Mouse (Mus musculus): ENCODE results near the gene Ucp2. TPM values are rescaled to one million over a fixed set of nuclear protein-coding genes. Genes with fewer than 3 reads are reported as not detected.
"Not testable (repeated sequence)": the region's sequence is repeated elsewhere in the genome, so short reads cannot be mapped to it uniquely, and the experiment has no call there.

Gene Ucp2
- polyA plus RNA-seq, 1 experiment from 2014 or later = 48.4 TPM

DNA sequence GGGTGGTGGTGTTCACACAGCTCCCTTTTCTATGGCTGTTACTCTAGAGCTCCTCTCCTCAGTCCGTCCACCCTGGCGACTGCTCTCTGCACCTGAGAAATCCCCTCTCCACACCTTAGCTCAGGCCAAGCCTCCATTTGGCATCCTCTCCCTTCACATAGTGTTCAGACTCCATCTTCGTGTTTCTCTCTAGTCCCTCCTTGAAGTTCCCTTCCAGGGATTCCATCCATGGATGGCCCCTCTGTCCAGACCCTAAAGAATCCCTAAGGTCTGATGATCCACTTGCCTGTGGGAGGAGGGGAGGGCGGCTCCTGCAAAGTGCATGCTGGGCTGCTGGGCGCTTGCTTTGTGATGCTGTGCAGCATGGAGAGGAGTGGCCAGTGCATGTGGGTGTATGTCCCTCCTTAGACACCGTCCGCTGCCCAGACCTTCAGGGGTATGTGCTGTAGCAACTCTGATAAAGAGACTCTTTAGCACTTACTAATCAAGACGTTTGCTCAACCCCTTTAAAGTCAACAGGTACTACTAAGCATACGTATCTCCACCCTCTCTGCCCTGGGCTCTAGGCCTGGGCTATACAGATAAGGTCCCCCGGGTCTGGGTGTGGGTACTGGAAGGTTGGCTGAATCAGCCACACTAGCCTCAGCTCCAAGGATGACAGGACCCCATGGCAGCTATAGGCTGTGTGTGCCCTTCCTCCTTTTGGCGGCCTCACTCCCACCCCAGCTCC lies 26.2 kb upstream of the Ucp2 start:
- Histone ChIP-seq H3K9ac (replicated peaks) (no peak overlapping the region), H3K27ac (replicated peaks) (no peak overlapping the region), H3K36me3 (peaks cover 21% of the 10 kb centered on the region), H3K27me3 (no peaks in the 10 kb centered on the region), H3K4me1 (no peaks in the 10 kb centered on the region), H3K9me3 (no peaks in the 10 kb centered on the region), H3K4me3 (no peak overlapping the region), H3K4me2 (replicated peaks) (no peak overlapping the region)
- 93% methylated on average over 11 of the region's 11 CpGs for WGBS
- no peak for ATAC-seq (replicated peaks)

DNA sequence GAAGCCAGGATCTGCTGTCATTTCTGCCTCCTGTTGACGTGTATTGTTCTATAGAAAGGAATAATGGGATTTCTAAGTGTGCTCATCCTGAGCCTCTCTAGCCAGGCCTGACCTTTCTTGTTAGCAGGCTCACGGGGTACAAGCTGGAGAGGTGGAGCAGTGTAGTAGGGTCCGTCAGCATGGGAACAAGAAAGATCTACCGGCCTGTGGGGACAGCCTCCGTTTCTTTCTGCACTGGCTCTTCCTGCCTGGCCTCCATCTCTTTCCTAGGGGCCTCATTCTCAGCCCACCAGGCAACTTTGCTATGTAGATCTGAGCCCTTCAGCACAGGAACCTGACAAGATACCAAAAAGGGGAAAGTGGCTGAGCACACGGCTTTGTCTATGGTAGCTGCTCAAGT lies 24.4 kb upstream of the Ucp2 start:
- no peak overlapping the region for H3K4me2 ChIP-seq (replicated peaks)
- 87% methylated on average over 6 of the region's 6 CpGs for WGBS
- H3K9me3 ChIP-seq = no peaks in the 10 kb centered on the region
- H3K4me1 ChIP-seq = no peaks in the 10 kb centered on the region
- peaks cover 18% of the 10 kb centered on the region for H3K36me3 ChIP-seq
- H3K9ac ChIP-seq (replicated peaks) = no peak overlapping the region
- no peak for ATAC-seq (replicated peaks)
- H3K27ac ChIP-seq (replicated peaks) = no peak overlapping the region
- H3K27me3 ChIP-seq = no peaks in the 10 kb centered on the region
- H3K4me3 ChIP-seq = no peak overlapping the region

DNA sequence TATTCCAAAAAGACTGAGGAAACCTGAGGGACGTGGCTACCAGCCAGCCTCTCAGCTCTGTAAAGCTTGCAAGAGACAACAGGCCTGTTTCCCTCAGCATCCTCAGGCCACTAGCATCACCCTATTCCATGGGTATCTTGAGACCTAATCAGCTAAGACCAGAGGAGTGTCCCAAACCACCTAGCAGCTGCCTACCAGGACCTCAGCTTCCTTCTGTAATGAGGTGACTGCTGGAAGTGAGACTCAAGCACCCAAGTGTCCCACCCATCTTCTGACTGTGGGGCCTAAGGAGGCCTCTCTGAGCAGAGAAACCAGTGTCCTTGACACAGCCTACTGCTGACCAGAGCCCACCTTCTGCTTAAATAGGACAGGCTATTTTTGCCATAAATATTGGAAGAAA lies 23.6 kb upstream of the Ucp2 start:
- no peak for ATAC-seq (replicated peaks)
- Histone ChIP-seq H3K4me3 (no peak overlapping the region), H3K4me1 (no peaks in the 10 kb centered on the region), H3K36me3 (peaks cover 14% of the 10 kb centered on the region), H3K9ac (replicated peaks) (no peak overlapping the region), H3K27ac (replicated peaks) (no peak overlapping the region), H3K27me3 (no peaks in the 10 kb centered on the region), H3K4me2 (replicated peaks) (no peak overlapping the region), H3K9me3 (no peaks in the 10 kb centered on the region)
- WGBS = 88% methylated on average over 1 of the region's 1 CpGs

DNA sequence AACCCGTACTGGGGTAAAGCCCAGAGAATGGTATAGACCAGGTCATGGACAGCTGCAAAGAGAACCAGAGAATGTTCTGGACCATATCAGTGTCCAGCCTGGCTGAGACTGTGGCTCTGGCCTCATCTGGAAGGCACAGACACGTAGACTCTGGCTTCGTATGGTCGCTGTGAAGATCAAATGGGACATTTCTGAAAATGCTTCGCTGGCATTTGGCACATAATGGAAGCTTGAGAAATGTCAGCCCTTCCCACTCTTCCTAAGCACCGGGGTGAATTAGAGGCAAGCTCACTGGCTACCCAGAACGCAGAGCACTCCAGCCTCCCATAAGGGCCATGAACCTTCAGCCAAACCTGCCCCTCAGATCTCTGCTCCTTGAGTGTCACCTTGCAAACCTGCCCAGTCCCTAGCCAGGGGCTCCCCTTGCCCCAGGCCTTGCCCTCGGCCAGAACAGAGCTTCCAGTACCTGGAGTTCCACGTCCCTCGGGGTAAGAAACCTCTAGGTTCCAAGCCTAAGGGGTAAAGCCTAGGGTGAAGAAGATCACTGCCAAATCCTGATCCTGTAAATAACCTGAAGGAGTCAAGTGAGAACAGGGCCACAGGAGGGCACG lies 22.2 kb upstream of the Ucp2 start:
- WGBS = 92% methylated on average over 11 of the region's 11 CpGs
- no peak overlapping the region for H3K9ac ChIP-seq (replicated peaks)
- H3K4me3 ChIP-seq = no peak overlapping the region
- no peaks in the 10 kb centered on the region for H3K9me3 ChIP-seq
- no peak overlapping the region for H3K4me2 ChIP-seq (replicated peaks)
- H3K36me3 ChIP-seq = peaks cover 11% of the 10 kb centered on the region
- H3K27me3 ChIP-seq = no peaks in the 10 kb centered on the region
- no peaks in the 10 kb centered on the region for H3K4me1 ChIP-seq
- no peak for ATAC-seq (replicated peaks)
- no peak overlapping the region for H3K27ac ChIP-seq (replicated peaks)

DNA sequence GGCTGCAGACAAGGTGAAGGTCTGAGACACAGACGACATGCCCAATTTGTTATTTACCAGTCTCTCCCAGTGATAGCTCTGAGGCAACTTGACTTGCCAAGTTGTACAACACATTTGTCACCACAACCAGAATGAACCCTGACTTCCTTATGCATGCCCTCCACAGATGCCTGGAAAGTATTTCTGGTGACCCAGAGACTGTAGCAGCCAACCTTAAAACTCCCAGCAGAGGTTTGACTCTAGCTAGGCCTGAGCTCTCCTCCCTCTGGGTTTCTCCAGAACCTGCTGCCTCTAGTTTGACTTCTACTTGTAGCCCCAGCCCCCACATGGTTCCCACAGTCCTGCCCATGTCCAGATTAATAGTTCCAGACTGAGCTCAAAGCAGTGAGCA lies 21.7 kb upstream of the Ucp2 start:
- Histone ChIP-seq H3K36me3 (peaks cover 11% of the 10 kb centered on the region), H3K9ac (replicated peaks) (no peak overlapping the region), H3K27ac (replicated peaks) (no peak overlapping the region), H3K4me3 (no peak overlapping the region), H3K4me1 (no peaks in the 10 kb centered on the region), H3K27me3 (no peaks in the 10 kb centered on the region), H3K4me2 (replicated peaks) (no peak overlapping the region), H3K9me3 (no peaks in the 10 kb centered on the region)
- 100% methylated on average over 1 of the region's 1 CpGs for WGBS
- no peak for ATAC-seq (replicated peaks)

DNA sequence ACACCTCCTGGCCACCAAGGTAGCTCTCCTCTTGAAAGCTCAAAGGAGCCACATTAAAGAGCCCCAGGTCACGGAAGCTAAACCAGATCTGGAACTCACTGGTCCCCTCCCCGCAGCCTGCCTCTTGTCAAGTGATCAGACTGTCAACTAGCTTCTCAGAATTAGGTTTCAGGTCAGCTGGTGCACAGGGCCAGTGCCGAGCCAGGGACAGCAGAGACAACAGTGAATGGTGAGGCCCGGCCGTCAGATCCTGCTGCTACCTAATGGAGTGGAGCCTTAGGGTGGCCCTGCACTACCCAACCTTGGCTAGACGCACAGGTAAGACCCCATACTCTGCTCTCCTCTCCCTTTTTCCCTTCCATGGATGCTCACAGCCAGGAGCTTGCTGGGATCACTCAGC lies 20.4 kb upstream of the Ucp2 start, which contains the start of gene Ucp3:
Gene Ucp3, plus strand, starts transcription at position 214 of the 400 bp plus-strand sequence.
- Histone ChIP-seq H3K4me1 (no peaks in the 10 kb centered on the region), H3K27ac (replicated peaks) (no peak within 1 kb of the TSS), H3K4me2 (replicated peaks) (no peak within 1 kb of the TSS), H3K9ac (replicated peaks) (no peak within 1 kb of the TSS), H3K4me3 (no peak within 1 kb of the TSS), H3K36me3 (peaks cover 9% of the 10 kb centered on the region), H3K27me3 (no peaks in the 10 kb centered on the region), H3K9me3 (no peaks in the 10 kb centered on the region)
- WGBS = 88% methylated on average over 6 of the region's 6 CpGs
- no peak for ATAC-seq (replicated peaks)

DNA sequence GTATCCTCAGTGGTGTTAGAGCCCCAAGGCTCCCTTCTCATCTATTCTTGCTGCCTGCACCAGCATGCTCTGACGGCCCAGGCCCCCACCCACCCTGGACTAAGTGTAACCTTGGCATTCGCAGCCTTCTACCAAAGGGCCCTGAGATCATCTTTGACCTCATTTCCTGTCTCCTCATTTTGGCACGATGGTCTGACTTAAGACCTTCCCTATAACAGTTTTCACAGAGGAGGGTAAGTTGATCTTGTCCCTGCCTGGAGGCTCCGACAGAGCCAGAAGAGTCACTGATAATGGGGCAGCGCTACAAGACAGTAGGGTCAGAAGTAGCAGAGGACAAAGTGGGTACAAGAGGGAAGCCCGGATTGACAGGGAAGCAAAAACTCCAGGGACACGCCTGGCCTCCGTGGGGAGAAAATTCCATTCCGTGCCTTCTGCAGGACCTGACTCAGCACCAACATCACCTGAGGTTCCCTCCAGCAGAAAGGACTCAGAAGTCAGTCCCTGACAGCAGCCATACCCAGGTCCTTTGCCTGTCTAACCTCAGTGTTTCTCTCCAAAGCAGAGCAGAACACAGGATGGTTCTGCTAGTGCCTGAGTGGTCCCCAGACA lies 19.2 kb upstream of the Ucp2 start:
- no peak overlapping the region for H3K4me3 ChIP-seq
- no peaks in the 10 kb centered on the region for H3K9me3 ChIP-seq
- peaks cover 9% of the 10 kb centered on the region for H3K36me3 ChIP-seq
- 91% methylated on average over 9 of the region's 9 CpGs for WGBS
- no peak for ATAC-seq (replicated peaks)
- no peaks in the 10 kb centered on the region for H3K4me1 ChIP-seq
- H3K4me2 ChIP-seq (replicated peaks) = no peak overlapping the region
- no peaks in the 10 kb centered on the region for H3K27me3 ChIP-seq
- no peak overlapping the region for H3K9ac ChIP-seq (replicated peaks)
- H3K27ac ChIP-seq (replicated peaks) = no peak overlapping the region

DNA sequence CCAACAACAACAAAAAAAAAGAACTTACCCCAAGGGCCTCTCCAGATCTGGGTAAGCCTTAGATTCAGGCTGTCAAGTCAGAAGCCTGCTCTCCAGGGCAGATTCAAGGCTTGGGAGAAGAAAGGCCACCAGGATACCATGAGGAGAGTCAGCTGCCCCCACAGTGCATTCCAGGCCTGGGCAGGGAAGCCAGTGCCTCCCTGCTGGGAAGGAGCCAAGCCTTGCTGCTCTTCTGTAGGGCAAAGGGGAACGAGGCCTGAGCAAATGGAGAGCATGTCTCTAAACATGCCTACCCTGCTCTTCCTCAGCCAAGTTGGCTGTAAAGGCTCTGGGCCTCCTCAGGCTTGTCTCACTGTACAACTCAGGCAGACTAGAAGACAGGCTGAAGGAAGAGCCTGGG lies 18.5 kb upstream of the Ucp2 start:
- Histone ChIP-seq H3K4me1 (no peaks in the 10 kb centered on the region), H3K27me3 (no peaks in the 10 kb centered on the region), H3K4me2 (replicated peaks) (no peak overlapping the region), H3K9ac (replicated peaks) (no peak overlapping the region), H3K4me3 (no peak overlapping the region), H3K27ac (replicated peaks) (no peak overlapping the region), H3K9me3 (no peaks in the 10 kb centered on the region), H3K36me3 (peaks cover 3% of the 10 kb centered on the region)
- WGBS = 48% methylated on average over 1 of the region's 1 CpGs
- no peak for ATAC-seq (replicated peaks)

DNA sequence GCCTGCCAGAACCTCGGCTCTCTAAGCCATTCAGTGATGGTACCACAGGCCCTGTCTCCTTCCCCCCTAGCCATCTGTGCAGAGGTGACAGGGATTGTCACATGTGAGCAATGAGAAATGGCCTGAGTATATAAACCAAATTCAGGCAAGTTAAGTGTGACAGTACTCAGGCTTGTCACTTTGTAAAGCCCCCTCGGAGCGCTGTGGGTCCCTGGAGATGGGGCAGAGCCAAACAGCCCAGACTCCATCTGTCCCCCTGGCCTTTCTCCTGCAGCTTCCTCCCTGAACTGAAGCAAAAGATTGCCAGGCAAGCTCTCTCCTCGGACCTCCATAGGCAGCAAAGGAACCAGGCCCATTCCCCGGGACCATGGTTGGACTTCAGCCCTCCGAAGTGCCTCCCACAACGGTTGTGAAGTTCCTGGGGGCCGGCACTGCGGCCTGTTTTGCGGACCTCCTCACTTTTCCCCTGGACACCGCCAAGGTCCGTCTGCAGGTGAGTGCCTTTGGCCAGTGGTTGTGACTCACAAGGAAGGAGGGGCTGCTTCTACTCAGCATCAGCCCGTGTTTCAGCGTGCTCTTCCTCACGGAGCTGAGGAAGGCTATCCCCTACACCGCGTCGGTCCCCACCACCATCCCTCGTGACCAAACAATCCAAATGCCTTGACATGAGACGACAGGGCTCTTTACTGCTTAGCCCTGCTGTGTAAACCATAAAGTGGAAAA lies 13.9 kb upstream of the Ucp2 start:
- Histone ChIP-seq H3K36me3 (no peaks in the 10 kb centered on the region), H3K4me2 (replicated peaks) (no peak overlapping the region), H3K9me3 (no peaks in the 10 kb centered on the region), H3K9ac (replicated peaks) (no peak overlapping the region), H3K27ac (replicated peaks) (no peak overlapping the region), H3K4me3 (no peak overlapping the region), H3K27me3 (no peaks in the 10 kb centered on the region), H3K4me1 (no peaks in the 10 kb centered on the region)
- ATAC-seq (replicated peaks) = no peak
- WGBS = 82% methylated on average over 20 of the region's 20 CpGs

DNA sequence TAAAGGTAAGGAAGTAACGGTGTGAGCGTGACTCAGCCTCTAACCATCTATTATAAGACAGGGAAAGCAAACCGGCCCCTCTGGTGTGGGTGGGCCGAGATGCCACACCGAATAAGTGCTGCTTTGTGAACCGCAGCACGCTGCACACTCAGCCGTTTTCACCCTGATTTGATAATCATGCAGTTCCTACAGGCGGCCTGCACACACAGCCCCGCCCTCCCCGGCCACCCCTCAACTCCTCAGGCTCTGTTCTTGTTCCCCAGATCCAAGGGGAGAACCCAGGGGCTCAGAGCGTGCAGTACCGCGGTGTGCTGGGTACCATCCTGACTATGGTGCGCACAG lies 13.3 kb upstream of the Ucp2 start:
- no peaks in the 10 kb centered on the region for H3K36me3 ChIP-seq

DNA sequence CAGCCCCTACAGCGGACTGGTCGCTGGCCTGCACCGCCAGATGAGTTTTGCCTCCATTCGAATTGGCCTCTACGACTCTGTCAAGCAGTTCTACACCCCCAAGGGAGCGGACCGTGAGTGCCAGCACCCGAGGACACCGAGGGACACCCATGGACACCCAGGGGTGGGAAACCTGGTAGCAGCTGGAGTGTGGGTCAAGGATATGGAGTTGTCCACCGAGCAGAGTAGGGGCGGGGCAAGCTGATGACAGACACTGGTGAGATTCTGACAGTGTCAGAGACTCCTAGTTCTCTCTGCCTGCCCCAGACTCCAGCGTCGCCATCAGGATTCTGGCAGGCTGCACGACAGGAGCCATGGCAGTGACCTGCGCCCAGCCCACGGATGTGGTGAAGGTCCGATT lies 13.0 kb upstream of the Ucp2 start:
- Histone ChIP-seq H3K27ac (replicated peaks) (no peak overlapping the region), H3K4me1 (no peaks in the 10 kb centered on the region), H3K4me3 (no peak overlapping the region), H3K9me3 (no peaks in the 10 kb centered on the region), H3K9ac (replicated peaks) (no peak overlapping the region), H3K36me3 (no peaks in the 10 kb centered on the region), H3K27me3 (no peaks in the 10 kb centered on the region), H3K4me2 (replicated peaks) (no peak overlapping the region)
- ATAC-seq (replicated peaks) = no peak
- 83% methylated on average over 17 of the region's 17 CpGs for WGBS

More for the DNA sequence above, 13.3 kb upstream of the Ucp2 start:
- H3K27me3 ChIP-seq = no peaks in the 10 kb centered on the region
- WGBS = 76% methylated on average over 15 of the region's 15 CpGs
- no peaks in the 10 kb centered on the region for H3K9me3 ChIP-seq
- H3K27ac ChIP-seq (replicated peaks) = no peak overlapping the region
- H3K4me3 ChIP-seq = no peak overlapping the region
- ATAC-seq (replicated peaks) = no peak
- no peak overlapping the region for H3K9ac ChIP-seq (replicated peaks)
- H3K4me1 ChIP-seq = no peaks in the 10 kb centered on the region
- H3K4me2 ChIP-seq (replicated peaks) = no peak overlapping the region

DNA sequence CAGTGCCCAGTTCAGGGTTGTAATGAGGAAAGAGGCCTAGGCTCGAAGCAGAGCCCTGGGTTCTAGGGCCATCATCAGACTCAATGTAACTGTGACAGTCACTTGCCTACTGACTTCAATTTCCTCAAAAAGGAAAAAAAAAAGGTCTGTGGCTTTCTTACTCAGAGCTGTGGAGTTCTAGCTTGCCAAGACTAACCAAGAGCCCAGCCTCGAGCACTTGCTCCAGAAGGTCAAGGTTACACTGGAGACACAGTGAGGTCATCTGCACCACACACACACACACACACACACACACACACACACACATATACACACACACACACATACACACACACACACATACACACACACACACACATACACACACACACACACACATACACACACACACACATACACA lies 11.1 kb upstream of the Ucp2 start:
- WGBS = 86% methylated on average over 2 of the region's 2 CpGs
- H3K27ac ChIP-seq (replicated peaks); H3K9ac ChIP-seq (replicated peaks); H3K9me3 ChIP-seq; H3K36me3 ChIP-seq; H3K27me3 ChIP-seq; H3K4me3 ChIP-seq; ATAC-seq (replicated peaks); H3K4me1 ChIP-seq; H3K4me2 ChIP-seq (replicated peaks): not testable (repeated sequence)

All from forebrain, embryonic 15.5 days (tissue).